Mouse (Mus musculus) limb, embryonic 11.5 days (tissue): ENCODE measurements around the gene U2af1l4. TPM values are rescaled to one million over a fixed set of nuclear protein-coding genes. Genes with fewer than 3 reads are reported as not detected.

Experiments used
- ATAC-seq: fragments of 200-750 bp; cut with Nextera tagmentation; 2 replicates; pipeline ENCODE4 v1.8.0; 2017; ENCODE audit warnings: low read depth; ENCODE audit not compliant: insufficient number of reproducible peaks, low FRiP score, low TSS enrichment
- DNase-seq: peaks from one replicate; pipeline ENCODE4 v3.0.0-alpha.2; 2015; ENCODE audit warnings: low spot score
- H3K27ac ChIP-seq: fragments of 300-500 bp; sonication (generic); replicated peaks from 2 replicates; pipeline ENCODE4 v1.5.1; 2014; ENCODE audit warnings: low read depth, mild to moderate bottlenecking, low read length
- H3K27me3 ChIP-seq: fragments of 300-500 bp; sonication (generic); 2 replicates; pipeline ENCODE4 v1.6.1; 2014; ENCODE audit warnings: mild to moderate bottlenecking, low read length, mixed read lengths; ENCODE audit not compliant: control insufficient read depth, insufficient read depth
- H3K36me3 ChIP-seq: fragments of 300-500 bp; sonication (generic); 2 replicates; pipeline ENCODE4 v1.6.1; 2014; ENCODE audit warnings: mild to moderate bottlenecking, low read length, moderate library complexity, mixed read lengths; ENCODE audit not compliant: control insufficient read depth, insufficient read depth
- H3K4me1 ChIP-seq: fragments of 300-500 bp; sonication (generic); 2 replicates; pipeline ENCODE4 v1.6.1; 2014; ENCODE audit warnings: low read length, mixed read lengths; ENCODE audit not compliant: control insufficient read depth, insufficient read depth
- H3K4me2 ChIP-seq: fragments of 300-500 bp; sonication (generic); 2 replicates; pipeline ENCODE4 v1.6.1; 2014; ENCODE audit warnings: low read depth, mild to moderate bottlenecking, moderate library complexity; ENCODE audit not compliant: severe bottlenecking
- H3K4me3 ChIP-seq: fragments of 300-500 bp; sonication (generic); 2 replicates; pipeline ENCODE4 v1.5.1; 2014; ENCODE audit warnings: low read depth, low read length
- H3K9ac ChIP-seq: fragments of 300-500 bp; sonication (generic); 2 replicates; pipeline ENCODE4 v1.6.1; 2014; ENCODE audit warnings: mild to moderate bottlenecking, low read length
- H3K9me3 ChIP-seq: fragments of 300-500 bp; sonication (generic); 2 replicates; pipeline ENCODE4 v1.6.1; 2016; ENCODE audit warnings: low read length; ENCODE audit not compliant: control insufficient read depth
- WGBS: fragments of 180-500 bp; shearing (Covaris S2); extraction: QIAGEN DNeasy Blood & Tissue Kit; methylation state at CpG from one replicate; pipeline ENCODE4 v1.1.7; 2014; 5-methylcytosine and 5-hydroxymethylcytosine counted together
- polyA plus RNA-seq: library from polyadenylated mRNA; unstranded; fragments of >200 nt; fragmentation: Nextera tagmentation; extraction: Ambion mirVana; gene quantifications from 2 replicates; pipeline ENCODE4 v1.2.1, GENCODE M21; 2014

U2af1l4 gene
- polyA plus RNA-seq, 1 experiment from 2014 or later, result 100 TPM

DNA sequence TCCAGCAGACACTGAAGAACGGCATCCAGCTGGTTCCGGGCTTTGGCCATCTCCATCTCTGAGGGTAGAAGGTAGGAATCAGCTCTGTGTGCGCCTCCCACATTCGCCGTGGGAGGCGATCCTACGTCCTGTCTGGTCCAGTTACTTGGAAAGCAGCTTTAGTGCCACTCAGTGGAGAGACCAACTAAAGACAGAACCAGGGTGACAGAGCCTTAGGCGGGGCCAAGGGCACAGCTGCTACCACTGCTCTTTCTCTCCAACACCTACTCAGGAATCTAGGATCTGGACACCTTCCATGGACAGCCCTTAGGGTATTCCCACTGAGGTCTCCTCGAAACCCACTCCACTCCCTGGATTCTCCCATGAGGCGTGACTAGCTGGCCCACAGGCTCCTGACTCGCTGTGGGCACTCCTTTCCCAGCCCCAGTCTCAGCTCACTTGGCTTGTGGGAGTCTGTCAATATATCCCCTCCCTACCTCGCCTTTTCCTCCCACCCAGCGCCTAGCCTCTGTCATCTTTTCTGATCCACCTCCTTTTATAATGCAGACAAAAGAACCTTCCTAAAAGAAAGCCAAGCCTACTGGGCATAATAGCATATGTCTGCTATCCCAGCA is 5.1 kb upstream of the U2af1l4 start:
- peak overlapping the region; percentile 39; the same call in 1 of the 2 replicates for H3K4me3 ChIP-seq
- no peak overlapping the region for H3K9ac ChIP-seq

DNA sequence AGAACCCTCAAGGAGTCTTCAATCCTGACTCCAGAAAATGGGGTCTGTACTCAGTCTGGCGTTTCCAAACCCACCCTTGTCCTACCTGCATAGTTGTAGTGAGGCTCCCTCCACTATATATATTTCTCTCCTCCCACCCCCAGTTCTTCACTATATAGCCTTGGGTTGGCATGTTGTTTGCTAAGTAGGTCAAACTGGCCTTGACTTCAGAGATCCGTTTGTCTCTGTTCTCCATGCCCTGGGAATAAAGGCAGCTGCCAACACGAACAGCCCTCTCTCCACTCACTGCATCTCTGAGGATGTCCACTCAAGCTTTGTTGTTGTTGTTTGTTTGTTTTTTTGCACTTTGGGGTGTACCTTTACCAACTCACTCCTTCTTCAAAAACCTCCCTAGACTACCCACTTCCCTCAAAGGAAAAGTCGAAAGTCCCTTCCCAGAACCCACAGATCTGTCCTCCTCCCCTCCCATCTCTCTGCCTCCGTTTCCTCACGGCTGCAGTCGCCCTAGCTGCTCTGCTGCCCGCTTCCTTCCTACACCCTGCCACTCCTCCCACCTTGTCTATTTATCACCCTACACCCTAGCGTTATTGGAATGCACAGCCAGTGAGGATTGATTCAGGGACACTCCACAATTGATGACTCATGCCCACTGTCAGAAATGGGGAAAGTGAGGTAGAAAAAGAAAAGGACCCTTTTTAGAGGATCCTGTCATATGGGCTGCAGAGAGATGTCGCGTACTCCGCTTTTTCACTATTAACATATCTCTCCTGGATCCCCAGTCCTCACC is 4.3 kb upstream of the U2af1l4 start:
- no peak for DNase-seq
- Histone ChIP-seq H3K36me3 (peaks cover 8% of the 10 kb centered on the region; the same call in 1 of the 2 replicates), H3K9ac (peak overlapping the region; percentile 62), H3K4me2 (peak overlapping the region; percentile 76), H3K27me3 (no peaks in the 10 kb centered on the region), H3K9me3 (no peaks in the 10 kb centered on the region), H3K27ac (no peak overlapping the region), H3K4me3 (peak overlapping the region; percentile 39), H3K4me1 (peaks cover 6% of the 10 kb centered on the region)
- WGBS, result 17% methylated on average over 12 of the region's 12 CpGs
- ATAC-seq, result no peak

More for the DNA sequence above, 5.1 kb upstream of the U2af1l4 start:
- DNase-seq (no peak), ATAC-seq (no peak)
- Histone ChIP-seq H3K4me2 (no peak overlapping the region), H3K9me3 (no peaks in the 10 kb centered on the region), H3K4me1 (peaks cover 11% of the 10 kb centered on the region), H3K27ac (no peak overlapping the region), H3K27me3 (no peaks in the 10 kb centered on the region), H3K36me3 (peaks cover 8% of the 10 kb centered on the region; the same call in 1 of the 2 replicates)
- 87% methylated on average over 13 of the region's 13 CpGs for WGBS

DNA sequence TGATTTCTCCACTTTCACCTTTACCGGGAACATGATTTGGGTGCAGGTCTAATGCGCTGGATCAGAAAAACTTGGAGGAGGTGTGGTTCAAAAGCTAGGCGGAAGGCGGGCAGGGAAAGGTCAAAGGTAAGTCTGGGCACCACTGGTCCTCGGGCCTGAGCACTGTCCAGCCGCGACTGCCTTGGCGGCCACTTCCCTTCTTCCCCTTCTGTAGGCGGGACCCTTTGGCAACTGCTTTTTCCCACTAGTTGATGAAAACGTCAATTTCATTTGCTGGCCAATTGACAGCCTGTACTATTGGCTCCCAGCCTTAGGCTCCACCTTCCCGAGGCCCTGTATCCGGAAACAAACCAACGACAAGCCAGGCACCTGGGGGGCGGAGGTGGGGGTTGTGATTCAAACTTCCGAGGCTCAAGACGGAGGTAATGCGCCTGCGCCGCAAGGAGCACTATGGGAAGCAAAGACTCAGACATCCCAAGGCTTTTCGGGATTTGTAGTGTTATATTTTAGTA is 3.6 kb upstream of the U2af1l4 start, which contains the start of gene Lin37:
Gene Lin37 (minus strand): TSS at position 396 of the 512 bp plus-strand sequence.
- no peaks in the 10 kb centered on the region for H3K9me3 ChIP-seq
- H3K4me3 ChIP-seq, result peak within 1 kb of the TSS; percentile 39
- DNase-seq, result peak; percentile 94
- peak within 1 kb of the TSS; percentile 62 for H3K9ac ChIP-seq
- ATAC-seq, result peak; percentile 78
- peaks cover 11% of the 10 kb centered on the region for H3K4me1 ChIP-seq
- H3K27me3 ChIP-seq, result no peaks in the 10 kb centered on the region
- peak within 1 kb of the TSS; percentile 76 for H3K4me2 ChIP-seq
- H3K36me3 ChIP-seq, result peaks cover 8% of the 10 kb centered on the region; the same call in 1 of the 2 replicates
- H3K27ac ChIP-seq, result no peak within 1 kb of the TSS
- under 1% methylated on average over 20 of the region's 20 CpGs for WGBS

DNA sequence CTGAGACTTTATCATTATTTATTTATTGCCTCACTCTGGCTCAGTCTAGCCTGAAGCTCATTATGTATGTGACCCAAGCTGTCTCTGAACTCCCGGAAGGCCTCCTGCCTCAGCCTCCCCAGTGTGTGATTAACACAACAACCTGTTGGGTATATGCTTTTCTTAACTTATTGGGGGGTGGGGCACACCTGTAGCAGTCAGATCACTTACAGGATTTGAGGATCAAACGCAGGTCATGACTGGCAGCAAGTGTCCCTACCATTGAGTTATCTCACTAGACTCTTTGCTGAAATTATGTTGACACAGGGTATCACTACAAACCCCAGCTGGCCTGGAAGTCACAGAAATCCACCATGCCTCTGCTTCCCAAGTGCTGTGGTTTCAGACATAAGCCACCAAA is 2.8 kb upstream of the U2af1l4 start:
- H3K4me3 ChIP-seq, result no peak overlapping the region
- DNase-seq (no peak), ATAC-seq (no peak)
- no peaks in the 10 kb centered on the region for H3K27me3 ChIP-seq
- peaks cover 8% of the 10 kb centered on the region; the same call in 1 of the 2 replicates for H3K36me3 ChIP-seq
- peaks cover 11% of the 10 kb centered on the region for H3K4me1 ChIP-seq
- no peak overlapping the region for H3K4me2 ChIP-seq
- H3K27ac ChIP-seq, result no peak overlapping the region
- H3K9me3 ChIP-seq, result no peaks in the 10 kb centered on the region
- 72% methylated on average over 2 of the region's 2 CpGs for WGBS
- H3K9ac ChIP-seq, result peak overlapping the region; percentile 24; the same call in 1 of the 2 replicates

DNA sequence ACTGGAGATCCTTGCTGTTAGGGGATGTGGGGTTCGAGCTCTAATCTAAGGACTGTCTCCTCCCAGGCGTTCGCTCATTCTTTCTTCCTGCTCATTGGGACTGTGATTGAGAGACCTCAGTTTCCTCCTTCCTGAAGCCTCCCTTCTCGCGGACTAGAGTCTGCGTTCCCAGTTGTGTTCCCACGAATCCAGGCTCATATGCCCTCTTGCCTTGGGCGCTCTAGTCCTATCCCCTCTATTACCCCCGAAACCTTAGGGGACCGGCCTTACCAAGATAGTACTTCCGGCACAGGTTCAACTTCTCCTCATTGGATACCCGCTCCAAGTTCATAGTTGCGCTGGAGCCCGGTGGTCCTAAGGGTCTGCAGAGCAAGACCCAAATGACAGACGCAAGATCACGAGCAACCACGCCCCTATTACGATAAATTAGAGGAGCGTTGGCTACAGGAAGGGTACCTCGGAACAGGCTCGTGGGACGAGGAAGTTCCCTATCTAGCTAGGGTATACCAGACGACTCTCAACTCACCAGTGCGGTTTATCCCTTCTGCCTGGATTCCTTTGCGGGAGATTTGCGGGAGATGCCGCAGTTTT is 480 bp upstream of the U2af1l4 start:
- H3K27ac ChIP-seq, result peak overlapping the region; percentile 92; the same call in 1 of the 2 replicates
- H3K9ac ChIP-seq, result peak overlapping the region; percentile 44
- peaks cover 11% of the 10 kb centered on the region for H3K4me1 ChIP-seq
- peak overlapping the region; percentile 71 for H3K4me3 ChIP-seq
- no peak; the same call in 1 of the 2 replicates for ATAC-seq
- WGBS, result 3% methylated on average over 27 of the region's 27 CpGs
- H3K36me3 ChIP-seq, result peaks cover 3% of the 10 kb centered on the region; the same call in 1 of the 2 replicates
- H3K4me2 ChIP-seq, result peak overlapping the region; percentile 53
- DNase-seq, result no peak
- no peaks in the 10 kb centered on the region for H3K9me3 ChIP-seq
- no peaks in the 10 kb centered on the region for H3K27me3 ChIP-seq

DNA sequence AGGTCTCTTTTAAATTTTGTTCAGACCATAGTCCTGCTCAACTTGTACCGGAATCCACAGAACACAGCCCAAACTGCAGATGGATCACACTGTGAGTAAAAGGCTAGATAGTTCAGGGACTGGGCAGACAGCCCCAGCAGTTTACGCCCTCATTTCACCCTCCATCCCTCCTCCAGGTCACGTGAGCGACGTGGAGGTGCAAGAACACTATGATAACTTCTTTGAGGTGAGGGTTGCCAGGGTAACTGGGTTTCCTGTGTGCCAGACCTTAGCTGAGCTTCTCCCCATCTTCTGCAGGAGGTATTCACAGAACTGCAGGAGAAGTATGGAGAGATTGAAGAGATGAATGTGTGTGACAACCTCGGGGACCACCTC is 792 bp downstream of the U2af1l4 start:
- H3K9me3 ChIP-seq, result no peaks in the 10 kb centered on the region
- H3K27ac ChIP-seq, result peak overlapping the region; percentile 92; the same call in 1 of the 2 replicates
- peak overlapping the region; percentile 81; the same call in 1 of the 2 replicates for H3K9ac ChIP-seq
- ATAC-seq, result no peak; the same call in 1 of the 2 replicates
- H3K4me1 ChIP-seq, result peaks cover 6% of the 10 kb centered on the region
- DNase-seq, result no peak
- peak overlapping the region; percentile 71 for H3K4me3 ChIP-seq
- H3K4me2 ChIP-seq, result peak overlapping the region; percentile 53
- peaks cover 8% of the 10 kb centered on the region; the same call in 1 of the 2 replicates for H3K36me3 ChIP-seq
- no peaks in the 10 kb centered on the region for H3K27me3 ChIP-seq
- WGBS, result 25% methylated on average over 6 of the region's 6 CpGs

DNA sequence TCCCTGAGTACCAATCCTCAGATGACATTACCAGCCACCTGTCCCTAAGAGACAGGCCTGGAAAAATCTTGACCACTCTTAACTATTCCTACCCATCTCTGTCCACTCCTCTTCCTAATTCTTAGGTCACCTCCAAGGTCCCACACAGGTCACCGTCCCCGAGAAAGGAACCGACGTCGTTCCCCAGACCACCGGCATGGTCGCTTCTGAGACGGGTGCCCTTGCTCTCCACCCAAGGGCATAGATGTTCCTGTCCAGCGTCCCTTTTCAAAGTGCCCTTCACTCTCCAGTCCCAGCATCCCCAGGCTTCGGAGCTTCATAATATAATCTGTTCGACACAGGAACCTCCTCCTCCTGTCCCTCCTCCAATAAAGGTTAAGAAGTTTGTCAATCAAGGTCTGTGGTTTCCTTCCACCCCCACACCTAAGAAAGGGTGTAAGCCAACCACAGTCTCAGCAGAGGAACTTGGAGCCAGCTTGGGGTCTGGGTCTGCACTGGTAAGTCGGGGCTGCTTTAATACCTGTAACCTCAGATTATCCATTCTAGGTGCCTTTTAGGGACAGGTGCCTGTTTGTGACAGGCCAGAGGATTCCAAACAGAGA is 2.0 kb downstream of the U2af1l4 start, which contains the start of gene Igflr1:
Gene Igflr1 (plus strand): TSS at position 458 of the 602 bp plus-strand sequence.
- 95% methylated on average over 12 of the region's 12 CpGs for WGBS
- Histone ChIP-seq H3K9me3 (no peaks in the 10 kb centered on the region), H3K9ac (peak within 1 kb of the TSS; percentile 4; the same call in 1 of the 2 replicates), H3K4me1 (peaks cover 6% of the 10 kb centered on the region; the same call in 1 of the 2 replicates), H3K27me3 (no peaks in the 10 kb centered on the region), H3K4me2 (peak within 1 kb of the TSS; percentile 53; the same call in 1 of the 2 replicates), H3K4me3 (no peak within 1 kb of the TSS; the same call in 1 of the 2 replicates), H3K27ac (no peak within 1 kb of the TSS), H3K36me3 (peaks cover 14% of the 10 kb centered on the region)
- DNase-seq, result no peak
- ATAC-seq, result no peak
